Mouse (Mus musculus): Measurements from ENCODE around the gene Idh3b.

DNA sequence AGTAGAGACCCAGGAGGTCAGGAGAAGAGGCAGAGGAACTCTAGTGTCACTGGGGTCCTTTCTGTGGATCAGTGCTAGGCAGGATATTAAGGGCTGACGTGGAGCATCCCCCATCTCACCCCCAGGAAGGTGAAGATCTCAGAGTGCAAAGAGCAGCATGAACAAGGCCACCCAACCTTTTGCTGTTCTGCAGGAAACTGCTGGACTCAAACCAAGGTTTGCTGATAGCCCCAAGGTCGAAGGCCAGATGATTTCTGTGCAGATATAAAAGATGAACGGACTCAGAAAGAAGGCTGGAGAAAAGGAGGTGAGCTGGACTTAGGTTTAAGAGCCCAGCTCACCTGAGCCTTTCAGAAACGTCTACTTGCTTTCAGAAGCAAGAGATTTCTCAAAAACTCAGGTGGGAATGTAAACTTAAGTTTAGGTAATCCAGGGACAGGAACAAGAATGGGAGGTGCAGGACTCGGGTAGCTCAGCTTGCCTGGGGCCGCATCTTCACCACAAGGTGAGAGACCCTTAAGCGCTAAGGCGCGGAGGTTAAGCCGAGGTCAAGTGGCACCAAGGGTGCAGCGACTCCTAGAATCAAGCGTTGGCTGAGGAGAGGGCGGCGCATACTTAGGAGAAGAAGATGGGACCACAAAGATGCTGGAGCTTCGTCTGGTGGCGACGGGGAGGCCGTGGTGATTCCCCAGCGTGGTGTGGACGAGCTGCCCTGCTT is 10.0 kb upstream of the Idh3b start:
- TF ChIP-seq GATA1 (IDR thresholded peaks at IDR 0.05; ENCODE audit: low read length), result no peak
- TF ChIP-seq TAL1 (IDR thresholded peaks at IDR 0.05; ENCODE audit: low read length), result no peak

Data from erythroblast, embryonic 14.5 days (primary cell).